Mouse (Mus musculus) ZHBTc4 (cell line): ENCODE results near the gene Prr12.
A peak's percentile ranks its signal among the peaks of the same experiment; 100 is the strongest.

Experiments used
- DNase-seq: peaks from one replicate; pipeline ENCODE4 v3.0.0-alpha.2; 2011; ENCODE audit warnings: low read depth, low spot score

Prr12 gene

DNA sequence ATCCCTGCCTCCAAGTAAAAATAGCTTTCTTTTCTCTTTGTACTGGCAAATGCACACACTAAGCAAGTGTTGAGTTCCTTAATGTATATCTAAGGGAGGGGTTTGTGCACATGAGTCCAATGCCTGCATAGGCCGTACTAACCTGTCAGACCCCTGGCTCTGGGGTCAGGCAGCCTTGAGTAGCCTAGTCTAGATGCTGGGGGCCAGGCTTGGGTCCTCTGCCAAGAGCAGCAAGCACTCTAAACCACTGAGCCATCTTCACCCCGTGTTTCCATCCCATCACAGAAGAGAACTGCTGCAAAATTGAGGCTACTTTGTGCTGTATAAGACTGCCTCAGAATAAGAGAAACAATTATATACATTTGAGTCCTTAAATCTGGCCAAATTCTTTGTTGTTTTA lies 25.1 kb upstream of the Prr12 start:
- no peak for DNase-seq

DNA sequence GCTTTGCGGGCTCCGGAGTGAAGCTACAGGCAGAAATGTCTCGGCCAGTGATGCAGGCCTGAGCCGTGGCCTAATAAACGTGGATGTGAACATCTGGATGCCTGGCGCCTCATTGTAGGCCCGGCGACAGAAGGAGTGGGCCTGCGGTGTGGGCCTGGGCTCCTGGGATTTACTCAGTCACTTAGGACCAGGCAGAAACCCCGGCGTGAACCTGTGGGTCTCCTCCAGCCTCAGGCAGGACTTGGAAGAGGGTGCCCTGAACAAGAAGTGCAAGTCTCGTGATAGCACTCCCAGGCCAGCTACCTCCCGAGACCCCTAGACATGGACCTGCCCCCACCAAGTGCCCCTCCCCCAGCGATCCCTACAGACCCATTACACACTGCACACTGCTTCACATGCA lies 24.6 kb upstream of the Prr12 start:
- DNase-seq, result no peak

DNA sequence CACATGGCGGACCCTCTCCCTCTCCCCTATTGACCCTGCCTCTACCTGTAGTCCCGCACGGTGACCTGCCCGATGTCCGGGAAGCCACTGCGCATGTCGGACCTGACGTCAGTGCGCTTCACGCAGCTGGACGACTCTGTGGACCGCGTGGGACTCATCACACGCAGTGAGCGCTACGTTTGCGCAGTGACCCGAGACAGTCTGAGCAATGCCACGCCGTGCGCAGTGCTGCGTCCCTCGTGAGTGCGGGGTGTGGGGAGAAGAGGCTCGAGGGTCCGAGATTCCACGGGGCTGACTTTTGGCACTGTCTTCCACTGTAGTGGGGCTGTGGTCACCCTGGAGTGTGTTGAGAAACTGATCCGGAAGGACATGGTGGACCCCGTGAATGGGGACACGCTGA lies 23.8 kb upstream of the Prr12 start:
- DNase-seq, result no peak

DNA sequence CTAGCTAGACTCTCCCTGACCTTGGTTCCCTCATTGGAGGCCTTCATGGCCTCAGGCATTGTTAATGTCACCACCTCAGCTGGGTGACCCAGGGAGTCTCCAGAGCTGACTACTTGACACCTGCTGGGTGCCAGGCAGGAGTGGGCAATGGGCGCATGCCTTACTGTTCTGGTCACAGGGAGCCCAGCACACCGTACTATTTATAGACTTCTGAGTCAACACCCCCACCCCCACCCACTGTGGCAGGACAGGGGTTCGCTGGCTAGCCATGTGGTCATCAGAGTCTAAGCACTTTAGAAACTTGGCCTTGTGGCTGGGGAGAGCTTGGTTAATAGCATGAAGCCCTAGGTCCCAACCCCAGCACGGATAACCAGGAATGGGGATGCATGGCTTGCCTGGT lies 22.7 kb upstream of the Prr12 start:
- no peak for DNase-seq

DNA sequence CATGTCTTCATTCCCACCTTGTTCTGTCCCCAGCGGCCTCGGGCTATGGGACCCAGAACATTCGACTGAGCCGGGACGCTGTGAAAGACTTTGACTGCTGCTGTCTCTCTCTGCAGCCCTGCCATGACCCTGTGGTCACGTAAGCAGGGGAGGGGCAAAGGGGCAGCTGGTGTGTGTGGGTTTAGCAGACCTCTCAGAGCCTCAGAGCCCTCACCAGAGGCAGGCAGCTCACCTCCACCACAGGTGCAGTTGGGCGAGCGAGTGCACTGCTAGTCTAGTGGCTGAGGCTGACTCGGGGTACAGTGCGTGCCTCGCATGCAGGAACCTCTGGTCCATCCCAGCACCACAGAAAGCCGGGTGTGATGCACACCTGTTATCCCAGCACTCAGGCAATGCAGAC lies 21.3 kb upstream of the Prr12 start:
- DNase-seq, result no peak

DNA sequence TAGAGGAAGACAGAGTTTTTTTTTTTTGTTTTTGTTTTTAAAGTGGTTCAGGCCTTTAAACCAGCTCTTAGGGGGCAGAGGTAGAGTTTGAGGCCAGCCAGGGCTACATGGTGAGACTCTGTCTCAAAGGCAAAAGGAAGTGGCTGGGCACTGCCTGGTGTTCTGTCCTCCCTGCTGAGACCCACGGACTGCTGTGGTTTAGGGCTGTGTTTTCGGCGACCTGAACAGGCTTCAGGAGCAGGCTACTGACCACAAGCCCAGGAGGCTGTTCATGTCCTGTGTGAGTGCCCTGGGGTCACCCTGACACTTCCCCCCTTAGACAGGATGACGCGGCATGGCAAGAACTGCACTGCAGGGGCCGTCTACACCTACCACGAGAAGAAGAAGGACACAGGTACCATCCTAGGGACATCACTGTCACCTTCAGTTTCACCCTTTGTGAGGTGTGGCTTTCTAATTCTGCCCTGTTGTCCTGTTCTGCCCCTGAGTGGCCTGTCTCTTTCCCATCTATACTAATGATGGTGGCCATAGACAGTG lies 20.6 kb upstream of the Prr12 start:
- no peak for DNase-seq

DNA sequence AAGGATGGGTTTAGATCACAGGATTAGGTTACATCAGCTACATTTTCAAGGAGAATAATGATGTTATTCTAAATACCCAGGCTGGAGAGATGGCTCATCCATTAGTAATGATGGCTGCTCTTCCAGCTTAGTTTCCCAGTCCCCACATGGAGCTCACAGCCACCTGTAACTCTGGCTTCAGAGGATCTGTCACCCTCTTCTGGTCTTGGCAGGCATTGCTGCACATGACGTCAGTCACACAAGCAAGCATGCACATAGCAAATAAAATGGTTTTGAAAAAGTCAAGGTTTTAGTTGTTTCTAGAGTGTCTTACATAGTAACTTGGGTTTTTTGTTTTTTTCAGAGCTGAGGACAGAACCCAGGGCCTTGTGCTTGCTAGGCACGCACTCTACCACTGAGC lies 19.5 kb upstream of the Prr12 start:
- peak; percentile 80 for DNase-seq

DNA sequence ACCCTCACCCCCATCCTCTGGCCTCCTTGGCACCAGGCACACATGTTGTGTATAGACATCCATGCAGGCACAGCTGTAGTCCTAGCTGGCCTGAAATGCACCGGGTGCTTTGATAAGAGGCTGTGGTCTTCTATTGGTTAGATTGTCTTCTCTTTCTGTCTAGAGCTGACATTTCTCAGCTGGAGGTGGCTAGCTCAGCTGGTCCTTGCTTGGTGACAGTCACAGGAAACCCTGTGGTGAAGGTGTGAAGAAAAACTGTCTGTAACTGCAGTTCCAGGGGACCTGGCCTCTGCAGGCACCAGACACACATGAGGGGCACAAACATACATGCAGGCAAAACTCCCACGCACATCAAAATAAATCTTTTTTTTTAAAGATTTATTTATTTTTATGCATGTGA lies 17.0 kb upstream of the Prr12 start:
- DNase-seq, result no peak

DNA sequence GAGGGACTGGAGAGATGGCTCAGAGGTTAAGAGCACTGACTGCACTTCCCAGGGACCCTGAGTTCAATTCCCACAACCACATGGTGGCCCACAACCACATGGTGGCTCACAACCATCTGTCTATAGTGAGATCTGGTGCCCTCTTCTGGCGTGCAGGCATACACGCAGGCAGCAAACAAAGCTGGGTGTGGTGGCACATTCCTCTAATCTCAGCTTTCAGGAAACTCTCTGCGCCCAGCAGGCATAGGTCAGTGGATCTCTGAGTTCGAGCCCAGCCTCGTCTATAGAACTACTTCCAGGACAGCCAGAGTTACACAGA lies 15.3 kb upstream of the Prr12 start:
- peak; percentile 94 for DNase-seq

DNA sequence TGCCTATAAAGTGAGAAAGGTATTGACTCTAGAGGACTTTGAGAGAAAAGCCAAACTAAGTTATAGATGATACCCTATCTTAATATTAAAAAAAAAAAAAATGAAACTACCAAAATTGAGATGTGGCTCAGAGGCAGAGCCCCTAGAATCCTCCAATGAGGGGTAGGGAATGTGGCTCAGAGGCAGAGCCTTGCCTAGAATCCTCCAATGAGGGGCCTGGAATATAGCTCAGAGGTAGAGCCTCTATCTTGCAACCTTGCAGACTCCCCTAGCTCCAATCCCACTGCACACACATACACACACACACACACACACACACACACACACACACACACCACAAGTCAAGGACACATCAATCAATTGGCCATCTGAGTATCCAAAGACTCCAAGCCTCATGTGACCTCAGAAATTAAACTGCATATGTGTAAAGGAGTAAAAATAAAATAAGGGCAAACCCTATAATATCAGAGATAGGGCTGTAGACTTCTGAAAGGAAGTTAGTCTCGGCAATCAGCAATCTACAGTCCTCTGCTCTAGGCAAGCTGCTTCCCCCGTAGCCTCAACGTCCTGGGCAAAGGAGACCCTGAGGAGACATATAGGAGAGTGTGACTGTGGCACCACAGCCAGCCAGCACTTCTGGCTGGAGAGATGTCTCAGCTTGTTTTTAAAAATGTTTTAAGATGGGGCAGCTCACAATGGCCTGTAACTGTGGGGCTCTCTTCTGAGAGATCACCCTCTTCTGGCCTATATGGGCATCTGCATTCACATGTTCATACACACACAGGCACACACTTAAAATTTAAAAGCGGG lies 14.7 kb upstream of the Prr12 start:
- no peak for DNase-seq

DNA sequence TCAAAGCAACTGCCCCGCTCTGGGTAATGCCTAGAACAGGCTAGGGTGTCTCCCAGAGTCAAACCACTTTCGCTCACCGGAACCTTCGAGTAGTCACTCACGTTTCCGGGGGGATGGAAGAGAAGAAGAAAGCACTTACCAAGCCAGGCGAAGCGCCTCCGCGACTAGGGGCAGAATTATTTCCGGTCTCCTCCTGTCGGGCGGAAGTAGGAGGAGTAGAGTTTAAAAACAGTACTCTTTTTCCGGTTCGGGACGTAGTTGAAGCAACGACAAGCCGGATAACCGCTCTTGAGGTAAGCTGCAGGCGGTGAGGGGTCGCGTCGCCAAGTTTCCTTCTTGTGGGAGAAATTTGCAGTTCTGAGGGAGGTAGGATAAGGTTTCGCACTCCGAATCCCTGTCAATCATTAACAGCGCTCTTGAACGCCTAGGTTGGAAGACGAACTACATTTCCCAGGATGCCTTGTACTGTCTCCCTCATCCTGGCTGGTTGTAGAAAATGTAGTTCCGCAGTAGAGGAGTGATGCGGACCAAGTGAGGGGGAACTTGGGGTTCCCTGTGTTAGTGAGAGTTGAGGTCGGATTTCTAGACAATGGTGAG lies 9.7 kb upstream of the Prr12 start, which contains the start of the genes Nosip and Prrg2:
Gene Nosip, plus strand, starts transcription at position 191 of the 597 bp plus-strand sequence.
Gene Prrg2, minus strand, starts transcription at position 439 of the 597 bp plus-strand sequence.
- DNase-seq, result peak; percentile 98

DNA sequence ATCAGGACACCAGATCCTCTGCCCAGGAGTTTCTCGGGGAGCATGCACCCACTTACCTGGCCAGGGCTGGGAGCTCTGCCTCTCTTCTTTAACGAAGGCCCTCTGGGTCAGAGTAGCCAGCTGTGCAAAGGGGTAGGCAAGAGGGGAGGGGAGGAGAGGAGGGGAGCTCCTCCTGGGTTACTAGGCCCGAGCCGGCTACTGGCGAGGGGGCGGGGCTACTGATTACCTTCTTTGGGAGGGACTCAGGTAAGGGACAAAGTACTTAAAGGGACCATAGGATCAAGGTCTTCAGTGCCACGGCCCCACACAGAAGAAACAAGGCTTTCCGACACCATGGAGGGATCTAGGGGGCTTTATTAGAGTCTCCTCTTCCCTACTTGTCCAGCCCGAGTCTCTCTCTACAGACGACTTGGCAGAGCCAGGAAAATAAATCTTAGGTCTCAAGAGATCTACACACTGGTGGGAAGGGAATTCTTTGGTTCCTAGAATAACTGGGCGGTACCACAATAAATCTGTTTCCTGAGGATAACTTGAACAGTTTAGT lies 8.9 kb upstream of the Prr12 start:
- DNase-seq, result peak; percentile 65

DNA sequence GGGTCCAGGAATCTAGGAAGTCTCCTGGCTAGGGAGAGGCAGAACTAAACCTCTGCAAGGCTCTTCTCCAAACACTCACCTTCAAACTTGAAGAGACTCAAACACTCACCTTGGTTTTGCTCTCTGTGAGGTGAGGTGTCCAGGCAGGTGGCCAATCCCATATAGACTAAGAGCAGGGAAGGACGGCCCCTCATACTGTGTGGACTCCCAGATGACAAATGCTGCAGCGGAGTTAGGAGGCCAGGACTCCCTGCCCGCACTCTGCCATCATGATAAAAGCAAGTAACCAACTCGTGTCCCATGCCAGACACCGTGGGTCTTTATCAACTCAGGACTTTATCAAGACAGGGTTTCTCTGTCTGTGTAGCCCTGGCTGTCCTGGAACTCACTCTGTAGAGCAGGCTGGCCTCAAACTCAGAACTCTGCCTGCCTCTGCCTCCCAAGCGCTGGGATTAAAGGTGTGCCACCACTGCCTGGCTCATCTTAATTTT lies 8.0 kb upstream of the Prr12 start:
- no peak for DNase-seq

DNA sequence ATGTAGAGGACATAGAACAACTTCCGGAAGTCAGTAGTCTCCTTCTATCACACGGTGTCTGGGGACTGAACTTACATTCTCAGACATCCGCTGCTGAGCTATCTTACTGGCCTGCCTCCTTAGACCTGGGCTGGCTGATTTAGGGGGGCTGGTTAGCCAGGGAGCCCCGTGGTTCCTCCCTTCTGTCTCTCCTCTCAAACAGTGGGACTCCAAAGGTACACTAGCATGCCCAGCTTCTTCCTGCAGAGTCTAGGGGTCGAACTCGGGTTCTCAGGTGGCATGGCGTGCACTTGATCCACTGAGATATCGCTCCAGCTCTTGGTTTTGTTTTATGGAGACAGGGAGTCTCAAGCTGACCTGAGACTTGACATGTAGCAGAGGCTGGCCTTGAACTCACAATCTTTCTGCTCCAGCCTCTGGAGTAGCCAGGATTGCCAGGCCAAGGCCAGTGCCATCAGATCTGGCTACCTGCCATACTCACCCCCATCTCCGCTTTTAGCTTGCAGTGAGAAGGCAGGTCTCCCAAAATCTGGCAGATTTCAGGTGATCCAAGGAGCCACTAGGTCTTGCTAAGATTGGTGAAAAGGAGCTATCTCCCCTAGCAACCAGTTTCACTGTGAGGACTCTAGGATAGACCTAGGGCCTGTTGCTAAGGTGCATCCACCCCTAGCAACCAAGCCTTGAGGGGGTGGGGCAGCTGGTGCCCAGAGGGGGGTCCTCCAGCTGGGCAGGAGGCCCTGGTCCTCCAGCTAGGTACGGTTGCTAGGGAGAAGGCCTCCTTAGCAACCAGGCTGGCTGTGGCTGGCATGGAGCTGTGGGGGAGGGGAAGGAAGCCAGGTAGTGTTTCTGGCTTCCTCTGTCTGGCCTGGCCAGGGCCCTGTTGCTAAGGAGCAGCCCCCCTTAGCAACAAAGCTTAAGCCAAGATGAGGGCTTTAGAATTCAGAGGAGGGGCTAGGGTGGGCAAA lies 6.2 kb upstream of the Prr12 start:
- DNase-seq, result no peak

DNA sequence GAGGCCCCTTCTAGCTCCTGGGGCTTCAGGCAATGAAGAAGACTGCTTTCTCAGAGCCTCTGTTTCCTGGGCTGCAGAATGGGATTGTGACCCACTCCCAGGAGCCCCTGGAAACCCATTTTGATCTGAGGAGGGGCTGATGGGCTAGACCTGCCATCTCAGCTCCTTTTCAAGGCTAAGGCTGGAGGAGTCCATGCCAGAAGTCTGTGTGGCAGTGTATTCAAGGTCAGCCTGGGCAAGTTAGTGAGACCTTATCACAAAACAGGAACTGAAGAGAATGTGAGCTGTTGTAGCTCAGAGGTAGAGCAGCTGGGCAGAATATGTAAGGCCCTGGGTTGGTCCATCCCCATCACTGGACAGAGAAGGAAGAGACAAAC lies 4.3 kb upstream of the Prr12 start:
- DNase-seq, result no peak

DNA sequence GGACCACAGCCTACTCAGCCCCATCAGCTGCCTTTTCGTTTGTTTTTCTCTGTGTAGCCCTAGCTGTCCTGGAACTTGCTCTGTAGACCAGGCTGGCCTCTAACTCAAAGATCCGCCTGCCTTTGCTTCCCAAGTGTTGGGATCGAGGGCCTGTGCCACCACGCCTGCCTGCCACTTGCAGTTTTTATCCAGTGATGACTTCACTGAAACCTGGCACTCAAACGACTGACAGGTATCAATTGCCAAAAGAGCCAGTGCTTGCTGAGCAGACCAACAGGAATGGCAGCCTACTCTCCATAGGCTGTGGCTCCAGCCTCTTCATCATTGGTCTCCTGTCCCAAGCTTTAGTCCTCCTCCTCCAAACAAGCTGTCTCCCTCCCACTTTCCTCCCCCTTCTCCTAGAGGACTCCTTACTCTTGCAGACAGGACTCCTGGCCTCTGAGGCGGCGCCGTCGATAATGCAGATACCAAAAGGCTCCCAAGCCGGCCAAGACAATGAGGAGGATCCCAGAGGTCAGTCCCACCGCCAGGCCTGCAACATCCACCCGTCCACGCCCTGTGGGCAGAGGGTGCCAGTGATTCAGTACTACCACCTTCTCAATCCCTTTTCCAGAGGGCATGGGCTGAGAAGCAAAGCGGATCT lies 3.8 kb upstream of the Prr12 start:
- DNase-seq, result no peak

DNA sequence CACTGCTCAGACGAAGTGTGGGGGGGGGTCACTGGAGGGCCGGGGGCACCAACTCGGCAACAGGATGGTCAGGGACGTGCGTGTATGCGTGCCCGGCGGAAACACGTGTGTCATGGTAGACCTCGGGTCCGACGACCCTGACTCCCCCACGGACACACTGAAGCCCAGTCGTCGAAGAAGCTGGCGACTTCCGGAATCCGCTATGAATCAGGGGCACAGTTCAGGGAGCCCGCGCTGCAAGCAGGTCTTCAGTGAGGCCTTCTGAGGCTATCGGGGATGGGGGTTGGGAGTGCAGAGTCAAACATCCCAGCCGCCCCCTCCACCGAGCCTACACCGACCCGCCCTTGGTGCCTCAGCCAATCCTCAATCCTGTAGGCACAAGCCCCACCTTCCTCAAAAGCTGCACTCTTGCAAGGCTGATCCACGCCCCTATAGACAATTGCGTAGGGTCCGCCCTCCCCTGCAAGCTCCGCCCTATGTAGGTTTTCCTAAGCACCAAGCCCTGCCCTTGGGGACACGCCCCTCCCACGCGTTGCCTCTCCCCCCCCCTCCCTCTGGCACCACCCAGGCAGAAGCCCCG lies 1.3 kb upstream of the Prr12 start:
- peak; percentile 100 for DNase-seq

DNA sequence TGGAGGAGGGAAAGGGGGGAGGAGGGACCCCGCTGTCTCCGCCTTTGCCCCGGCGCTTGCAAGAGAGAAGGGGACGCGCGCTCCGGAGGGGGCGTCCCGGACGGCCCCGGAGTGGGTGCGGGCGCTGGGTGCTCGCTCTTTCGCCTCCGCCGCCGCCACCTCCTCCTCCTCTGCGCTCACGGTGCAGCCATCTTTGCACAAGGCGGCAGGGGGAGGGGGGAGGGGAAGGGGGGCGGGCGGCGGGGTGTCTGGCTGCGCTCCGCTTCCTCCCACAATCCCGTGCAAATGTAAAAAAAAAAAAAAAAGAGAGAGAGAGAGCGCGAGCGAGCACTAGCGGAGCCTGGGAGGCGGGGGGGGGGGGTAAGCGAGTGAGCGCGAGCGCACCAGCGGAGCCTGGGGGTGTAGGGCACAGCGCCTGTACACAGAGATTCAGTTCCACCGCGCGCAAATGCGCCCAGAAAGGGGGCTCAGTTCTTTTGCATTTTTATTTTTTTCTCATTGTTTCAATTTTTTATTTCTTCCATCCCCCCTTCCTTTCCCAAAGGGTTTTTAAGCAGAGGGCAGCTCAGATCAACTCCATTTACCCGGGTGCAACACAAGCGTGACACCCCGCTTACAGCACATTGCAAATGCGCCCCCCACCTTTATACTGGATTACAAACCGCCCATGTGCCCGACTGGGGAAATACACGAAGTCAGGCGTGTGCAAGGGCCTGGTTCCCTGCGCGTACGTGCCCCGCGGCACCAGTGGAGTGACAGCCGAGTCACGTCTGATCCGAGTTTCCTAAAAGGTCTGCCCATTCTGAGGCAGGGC lies 643 bp upstream of the Prr12 start:
- DNase-seq, result peak; percentile 80

DNA sequence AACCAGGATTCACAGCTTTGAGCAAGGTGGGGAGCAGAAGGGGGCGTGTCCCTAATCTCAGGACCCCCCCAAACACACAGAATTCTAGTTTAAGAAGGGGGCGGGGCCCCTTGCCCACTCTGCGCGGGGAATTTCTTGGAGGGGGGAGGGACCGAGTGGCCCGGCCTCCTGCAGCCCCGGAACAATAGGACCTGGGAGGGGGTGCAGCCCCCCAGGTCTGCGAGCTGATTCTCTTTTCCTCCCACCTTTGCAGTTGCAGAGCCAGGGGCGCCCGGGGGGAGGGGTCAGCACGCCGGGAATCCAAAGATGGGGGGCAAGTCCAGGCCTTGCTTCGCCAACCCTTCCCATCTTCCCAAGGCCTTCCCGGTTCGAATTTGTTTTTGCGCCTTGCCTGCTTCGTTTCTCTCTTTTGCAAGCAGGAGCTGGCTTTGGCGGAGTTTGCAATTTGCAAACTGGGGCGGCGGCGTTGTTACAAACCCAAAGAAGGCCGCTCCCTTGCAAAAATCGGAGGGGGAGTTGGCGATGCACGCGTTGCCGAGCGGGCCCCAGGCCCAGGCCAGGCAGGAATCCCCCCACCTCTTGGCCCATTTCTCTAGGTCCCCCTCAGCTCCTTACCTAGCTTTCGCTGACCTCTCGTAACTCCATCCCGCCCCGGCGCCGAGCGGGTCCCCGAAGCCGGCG lies 360 bp downstream of the Prr12 start:
- DNase-seq, result peak; percentile 72
